Mouse (Mus musculus): ENCODE data around the gene H6pd. TPM values are rescaled to one million over a fixed set of nuclear protein-coding genes. Genes with fewer than 3 reads are reported as not detected.

Gene H6pd
- polyA plus RNA-seq, 1 experiment = 5.7 TPM

- H3K4me1 ChIP-seq (ENCODE audit: control insufficient read depth, insufficient read depth, low read length) = peaks cover 2% of the 10 kb centered on the region; the same call in 1 of the 2 replicates
- H3K4me3 ChIP-seq (ENCODE audit: insufficient read depth, low read length) = peak overlapping the region; percentile 64
- no peak; the same call in 1 of the 2 replicates for TF ChIP-seq POLR2A (IDR thresholded peaks at IDR 0.05; ENCODE audit: extremely low read depth, insufficient read depth, low read length)
- no peak for TF ChIP-seq CTCF (IDR thresholded peaks at IDR 0.05; ENCODE audit: extremely low read depth, insufficient read depth, low read length)
- H3K27ac ChIP-seq (ENCODE audit: insufficient read depth, low read length) = no peak overlapping the region
These were observed 21.8 kb upstream of the H6pd start for GRCm38 (mm10) chr4:150030449-150031233.

GRCm38 (mm10) chr4:150029885-150030284 lies 21.1 kb upstream of the H6pd start:
- TF ChIP-seq POLR2A (IDR thresholded peaks at IDR 0.05; ENCODE audit: extremely low read depth, insufficient read depth, low read length) = no peak
- Histone ChIP-seq H3K4me1 (ENCODE audit: control insufficient read depth, insufficient read depth, low read length) (peaks cover 2% of the 10 kb centered on the region; the same call in 1 of the 2 replicates), H3K4me3 (ENCODE audit: insufficient read depth, low read length) (peak overlapping the region; percentile 64), H3K27ac (ENCODE audit: insufficient read depth, low read length) (no peak overlapping the region)

GRCm38 (mm10) chr4:150023518-150023917 lies 14.7 kb upstream of the H6pd start:
- no peak for TF ChIP-seq POLR2A (IDR thresholded peaks at IDR 0.05; ENCODE audit: extremely low read depth, insufficient read depth, low read length)
- TF ChIP-seq CTCF (IDR thresholded peaks at IDR 0.05; ENCODE audit: extremely low read depth, insufficient read depth, low read length) = no peak
- no peaks in the 10 kb centered on the region for H3K4me1 ChIP-seq (ENCODE audit: control insufficient read depth, insufficient read depth, low read length)
- H3K4me3 ChIP-seq (ENCODE audit: insufficient read depth, low read length) = no peak overlapping the region
- H3K27ac ChIP-seq (ENCODE audit: insufficient read depth, low read length) = no peak overlapping the region

GRCm38 (mm10) chr4:150019741-150020380 lies 11.0 kb upstream of the H6pd start:
- no peaks in the 10 kb centered on the region for H3K4me1 ChIP-seq (ENCODE audit: control insufficient read depth, insufficient read depth, low read length)
- TF ChIP-seq CTCF (IDR thresholded peaks at IDR 0.05; ENCODE audit: extremely low read depth, insufficient read depth, low read length) (no peak), POLR2A (IDR thresholded peaks at IDR 0.05; ENCODE audit: extremely low read depth, insufficient read depth, low read length) (no peak)
- no peak overlapping the region for H3K4me3 ChIP-seq (ENCODE audit: insufficient read depth, low read length)
- H3K27ac ChIP-seq (ENCODE audit: insufficient read depth, low read length) = no peak overlapping the region

- Histone ChIP-seq H3K27ac (ENCODE audit: insufficient read depth, low read length) (no peak overlapping the region), H3K4me3 (ENCODE audit: insufficient read depth, low read length) (no peak overlapping the region), H3K4me1 (ENCODE audit: control insufficient read depth, insufficient read depth, low read length) (peaks cover 2% of the 10 kb centered on the region; the same call in 1 of the 2 replicates)
- TF ChIP-seq CTCF (IDR thresholded peaks at IDR 0.05; ENCODE audit: extremely low read depth, insufficient read depth, low read length) (no peak), POLR2A (IDR thresholded peaks at IDR 0.05; ENCODE audit: extremely low read depth, insufficient read depth, low read length) (no peak)
These were observed 6.6 kb upstream of the H6pd start for GRCm38 (mm10) chr4:150015436-150015835.

GRCm38 (mm10) chr4:150014378-150015091 lies 5.7 kb upstream of the H6pd start:
- TF ChIP-seq POLR2A (IDR thresholded peaks at IDR 0.05; ENCODE audit: extremely low read depth, insufficient read depth, low read length) = no peak
- TF ChIP-seq CTCF (IDR thresholded peaks at IDR 0.05; ENCODE audit: extremely low read depth, insufficient read depth, low read length) = no peak
- Histone ChIP-seq H3K4me1 (ENCODE audit: control insufficient read depth, insufficient read depth, low read length) (peaks cover 2% of the 10 kb centered on the region; the same call in 1 of the 2 replicates), H3K4me3 (ENCODE audit: insufficient read depth, low read length) (no peak overlapping the region), H3K27ac (ENCODE audit: insufficient read depth, low read length) (no peak overlapping the region)

- Histone ChIP-seq H3K4me3 (ENCODE audit: insufficient read depth, low read length) (no peak overlapping the region), H3K27ac (ENCODE audit: insufficient read depth, low read length) (no peak overlapping the region), H3K4me1 (ENCODE audit: control insufficient read depth, insufficient read depth, low read length) (peaks cover 2% of the 10 kb centered on the region; the same call in 1 of the 2 replicates)
- no peak for TF ChIP-seq CTCF (IDR thresholded peaks at IDR 0.05; ENCODE audit: extremely low read depth, insufficient read depth, low read length)
- no peak for TF ChIP-seq POLR2A (IDR thresholded peaks at IDR 0.05; ENCODE audit: extremely low read depth, insufficient read depth, low read length)
These were observed 5.0 kb upstream of the H6pd start for GRCm38 (mm10) chr4:150013805-150014204.

GRCm38 (mm10) chr4:150013186-150013690 lies 4.4 kb upstream of the H6pd start:
- Histone ChIP-seq H3K4me1 (ENCODE audit: control insufficient read depth, insufficient read depth, low read length) (peaks cover 2% of the 10 kb centered on the region; the same call in 1 of the 2 replicates), H3K27ac (ENCODE audit: insufficient read depth, low read length) (no peak overlapping the region), H3K4me3 (ENCODE audit: insufficient read depth, low read length) (no peak overlapping the region)
- TF ChIP-seq POLR2A (IDR thresholded peaks at IDR 0.05; ENCODE audit: extremely low read depth, insufficient read depth, low read length) (no peak), CTCF (IDR thresholded peaks at IDR 0.05; ENCODE audit: extremely low read depth, insufficient read depth, low read length) (no peak)

GRCm38 (mm10) chr4:150012322-150012723 lies 3.5 kb upstream of the H6pd start:
- Histone ChIP-seq H3K4me1 (ENCODE audit: control insufficient read depth, insufficient read depth, low read length) (peaks cover 4% of the 10 kb centered on the region), H3K4me3 (ENCODE audit: insufficient read depth, low read length) (no peak overlapping the region), H3K27ac (ENCODE audit: insufficient read depth, low read length) (no peak overlapping the region)
- no peak for TF ChIP-seq CTCF (IDR thresholded peaks at IDR 0.05; ENCODE audit: extremely low read depth, insufficient read depth, low read length)
- TF ChIP-seq POLR2A (IDR thresholded peaks at IDR 0.05; ENCODE audit: extremely low read depth, insufficient read depth, low read length) = no peak
